Mouse (Mus musculus) intestine, postnatal 0 days (tissue): ENCODE data around the gene Polr3e. TPM values are rescaled to one million over a fixed set of nuclear protein-coding genes. Genes with fewer than 3 reads are reported as not detected.

Source experiments
- ATAC-seq: fragments of 200-750 bp; cut with Nextera tagmentation; 2 replicates; pipeline ENCODE4 v1.8.0; 2017; ENCODE audit warnings: mild to moderate bottlenecking, moderate TSS enrichment, moderate library complexity
- H3K27ac ChIP-seq: fragments of 300-500 bp; sonication (generic); 2 replicates; pipeline ENCODE4 v1.5.1; 2014; ENCODE audit warnings: mild to moderate bottlenecking, low read depth, low read length, moderate library complexity
- H3K27me3 ChIP-seq: fragments of 300-500 bp; sonication (generic); replicated peaks from 2 replicates; pipeline ENCODE4 v1.6.1; 2014; ENCODE audit warnings: low read length, mixed read lengths; ENCODE audit not compliant: control insufficient read depth, insufficient read depth
- H3K36me3 ChIP-seq: fragments of 300-500 bp; sonication (generic); 2 replicates; pipeline ENCODE4 v1.6.1; 2014; ENCODE audit warnings: mild to moderate bottlenecking, moderate library complexity; ENCODE audit not compliant: control insufficient read depth, insufficient read depth
- H3K4me1 ChIP-seq: fragments of 300-500 bp; sonication (generic); replicated peaks from 2 replicates; pipeline ENCODE4 v1.6.1; 2014; ENCODE audit warnings: antibody characterized with exemption, low read length, mixed read lengths; ENCODE audit not compliant: control insufficient read depth, insufficient read depth
- H3K4me2 ChIP-seq: fragments of 300-500 bp; sonication (generic); replicated peaks from 2 replicates; pipeline ENCODE4 v1.6.1; 2014; ENCODE audit warnings: low read depth, mild to moderate bottlenecking, moderate library complexity
- H3K4me3 ChIP-seq: fragments of 300-500 bp; sonication (generic); 2 replicates; pipeline ENCODE4 v1.5.1; 2014; ENCODE audit warnings: low read depth, low read length
- H3K9ac ChIP-seq: fragments of 300-500 bp; sonication (generic); 2 replicates; pipeline ENCODE4 v1.6.1; 2014; ENCODE audit warnings: mild to moderate bottlenecking, low read depth, low read length
- H3K9me3 ChIP-seq: fragments of 300-500 bp; sonication (generic); 2 replicates; pipeline ENCODE4 v1.6.1; 2016; ENCODE audit warnings: mixed run types; ENCODE audit not compliant: control insufficient read depth
- CTCF ChIP-seq: sonication (generic); IDR thresholded peaks from 2 replicates; pipeline ENCODE4 v1.5.1; 2016; ENCODE audit warnings: low read depth, mild to moderate bottlenecking, control low read depth, antibody characterized with exemption, moderate library complexity
- WGBS: fragments of 180-500 bp; shearing (Covaris S2); extraction: QIAGEN DNeasy Blood & Tissue Kit; methylation state at CpG from one replicate; pipeline ENCODE4 v1.1.7; 2014; 5-methylcytosine and 5-hydroxymethylcytosine counted together
- polyA plus RNA-seq: library from polyadenylated mRNA; unstranded; fragments of >200 nt; fragmentation: Nextera tagmentation; extraction: Ambion mirVana; gene quantifications from 2 replicates; pipeline ENCODE4 v1.2.1, GENCODE M21; 2015

Polr3e gene
- polyA plus RNA-seq, 1 experiment from 2014 or later = 18.3 TPM

DNA sequence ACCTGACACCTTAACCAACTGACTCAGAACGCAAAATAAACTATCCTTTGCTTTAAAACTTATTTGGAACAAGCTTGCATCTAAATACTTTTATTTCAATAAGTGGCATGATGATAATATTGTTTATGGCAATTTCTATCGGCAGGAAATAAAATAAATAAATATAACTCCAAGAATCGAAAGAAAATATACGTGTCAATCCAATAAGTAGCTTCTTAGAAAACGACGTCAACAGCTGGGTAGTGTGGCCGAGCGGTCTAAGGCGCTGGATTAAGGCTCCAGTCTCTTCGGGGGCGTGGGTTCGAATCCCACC, 309 bp upstream of the Polr3e start:
- Histone ChIP-seq H3K9me3 (no peaks in the 10 kb centered on the region), H3K4me2 (peak overlapping the region; percentile 87), H3K36me3 (no peaks in the 10 kb centered on the region), H3K4me1 (no peaks in the 10 kb centered on the region), H3K27ac (no peak overlapping the region), H3K4me3 (peak overlapping the region; percentile 97), H3K27me3 (no peaks in the 10 kb centered on the region), H3K9ac (no peak overlapping the region)
- ATAC-seq = no peak
- 4% methylated on average over 12 of the region's 12 CpGs for WGBS
- TF ChIP-seq CTCF = no peak

DNA sequence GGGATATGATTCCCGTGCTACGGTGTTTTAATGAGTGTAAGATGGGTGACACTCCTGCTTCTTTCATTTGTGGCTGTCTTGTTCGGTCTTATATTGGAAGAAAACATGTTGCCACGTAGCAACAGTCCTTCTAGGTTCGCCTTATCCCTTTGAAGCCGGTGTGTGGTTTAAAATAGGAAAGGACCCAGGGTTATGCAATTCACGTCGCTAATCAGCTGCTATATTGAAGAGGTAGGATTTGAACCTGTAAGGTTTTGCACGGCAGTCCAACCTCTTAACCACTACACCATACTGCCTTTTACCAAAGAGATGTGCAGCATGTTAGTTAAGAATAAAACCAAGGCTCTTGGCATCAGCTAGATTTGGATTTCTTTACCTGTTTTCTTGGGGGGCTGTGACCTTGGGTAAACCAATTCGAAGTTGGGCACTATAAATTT, 1.0 kb downstream of the Polr3e start:
- peak; percentile 62 for ATAC-seq
- H3K9ac ChIP-seq = peak overlapping the region; percentile 89
- H3K27me3 ChIP-seq = no peaks in the 10 kb centered on the region
- no peaks in the 10 kb centered on the region for H3K4me1 ChIP-seq
- H3K4me3 ChIP-seq = peak overlapping the region; percentile 97
- no peak for TF ChIP-seq CTCF
- peak overlapping the region; percentile 87 for H3K4me2 ChIP-seq
- H3K36me3 ChIP-seq = 0 out of 2 replicates have a peak, but pooled peaks cover 11% of the 10 kb centered on the region
- 5% methylated on average over 10 of the region's 10 CpGs for WGBS
- H3K27ac ChIP-seq = 0 out of 2 replicates have a peak overlapping the region, but pooled peaks have one; percentile 46
- H3K9me3 ChIP-seq = no peaks in the 10 kb centered on the region

DNA sequence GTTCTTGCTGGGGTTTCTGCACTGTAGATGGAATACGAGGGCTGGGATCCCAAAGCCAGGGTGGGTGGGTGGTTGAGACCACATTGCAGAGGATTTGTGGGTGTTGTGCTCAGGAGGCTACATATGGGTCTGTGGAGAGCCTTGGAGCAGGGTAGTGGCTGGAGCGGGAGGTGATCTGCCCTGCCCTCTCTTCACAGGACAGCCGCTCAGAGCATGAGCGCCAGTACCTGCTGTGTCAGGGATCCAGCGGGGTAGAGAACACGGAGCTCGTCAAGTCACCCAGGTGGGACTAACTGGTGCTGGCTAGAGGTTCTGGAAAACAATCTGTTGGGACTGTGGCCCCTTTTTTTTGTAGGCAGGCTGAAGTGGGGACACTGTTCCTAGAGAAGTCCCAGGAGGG, 15.6 kb downstream of the Polr3e start:
- Histone ChIP-seq H3K9ac (no peak overlapping the region), H3K4me1 (no peaks in the 10 kb centered on the region), H3K27me3 (no peaks in the 10 kb centered on the region), H3K4me2 (no peak overlapping the region), H3K36me3 (peaks cover 89% of the 10 kb centered on the region), H3K4me3 (no peak overlapping the region), H3K9me3 (no peaks in the 10 kb centered on the region), H3K27ac (no peak overlapping the region; the same call in 1 of the 2 replicates)
- TF ChIP-seq CTCF = no peak
- no peak for ATAC-seq
- 90% methylated on average over 7 of the region's 7 CpGs for WGBS

DNA sequence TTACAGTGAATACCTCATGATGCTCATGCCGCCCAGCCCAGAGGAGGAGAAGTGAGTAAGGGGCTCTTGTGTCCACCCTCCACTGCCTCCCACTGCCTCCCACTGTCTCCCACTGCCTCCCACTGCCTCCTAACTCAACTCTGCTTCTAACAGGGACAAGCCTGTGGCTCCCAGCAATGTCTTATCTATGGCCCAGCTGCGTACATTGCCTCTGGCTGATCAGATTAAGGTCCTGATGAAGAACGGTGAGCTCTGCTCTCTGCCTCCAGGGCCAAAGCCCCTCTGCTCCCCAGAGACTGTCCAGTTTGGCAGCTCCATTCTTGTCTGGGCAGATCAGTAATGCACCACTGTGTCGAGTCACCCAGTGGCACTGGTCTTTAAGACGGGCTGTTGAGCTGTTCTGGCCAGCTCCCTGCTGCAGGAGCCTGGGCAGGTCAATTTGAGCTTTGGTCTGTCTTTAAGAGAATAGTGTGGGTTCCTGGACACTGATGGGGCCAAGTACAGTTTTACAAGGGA, 16.2 kb downstream of the Polr3e start:
- no peak for ATAC-seq
- Histone ChIP-seq H3K36me3 (peaks cover 89% of the 10 kb centered on the region), H3K27me3 (no peaks in the 10 kb centered on the region), H3K9me3 (no peaks in the 10 kb centered on the region), H3K4me1 (no peaks in the 10 kb centered on the region), H3K4me3 (no peak overlapping the region), H3K9ac (no peak overlapping the region), H3K27ac (no peak overlapping the region), H3K4me2 (no peak overlapping the region)
- WGBS = 66% methylated on average over 4 of the region's 5 CpGs
- TF ChIP-seq CTCF = no peak

DNA sequence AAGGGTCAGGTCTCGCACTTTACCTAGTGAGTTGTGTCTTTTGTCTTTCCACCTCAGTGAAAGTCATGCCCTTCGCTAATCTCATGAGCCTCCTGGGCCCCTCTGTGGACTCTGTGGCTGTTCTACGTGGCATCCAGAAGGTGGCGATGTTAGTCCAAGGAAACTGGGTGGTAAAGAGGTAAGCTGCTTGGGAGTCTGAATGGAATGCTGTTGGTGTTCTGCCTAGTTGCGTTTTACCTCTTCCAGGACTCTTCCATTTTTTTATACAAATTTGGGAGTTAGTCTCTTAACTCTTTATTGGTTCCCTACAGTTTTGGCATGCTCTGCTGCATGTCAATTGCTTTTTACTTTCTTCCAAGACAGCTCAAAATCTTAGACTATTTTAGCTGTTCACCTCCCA, 17.2 kb downstream of the Polr3e start:
- Histone ChIP-seq H3K4me3 (no peak overlapping the region), H3K36me3 (peaks cover 89% of the 10 kb centered on the region), H3K27me3 (no peaks in the 10 kb centered on the region), H3K9ac (no peak overlapping the region), H3K4me1 (no peaks in the 10 kb centered on the region), H3K9me3 (no peaks in the 10 kb centered on the region), H3K4me2 (no peak overlapping the region), H3K27ac (no peak overlapping the region)
- TF ChIP-seq CTCF = peak; percentile 90
- no peak for ATAC-seq
- WGBS = 21% methylated on average over 5 of the region's 5 CpGs

DNA sequence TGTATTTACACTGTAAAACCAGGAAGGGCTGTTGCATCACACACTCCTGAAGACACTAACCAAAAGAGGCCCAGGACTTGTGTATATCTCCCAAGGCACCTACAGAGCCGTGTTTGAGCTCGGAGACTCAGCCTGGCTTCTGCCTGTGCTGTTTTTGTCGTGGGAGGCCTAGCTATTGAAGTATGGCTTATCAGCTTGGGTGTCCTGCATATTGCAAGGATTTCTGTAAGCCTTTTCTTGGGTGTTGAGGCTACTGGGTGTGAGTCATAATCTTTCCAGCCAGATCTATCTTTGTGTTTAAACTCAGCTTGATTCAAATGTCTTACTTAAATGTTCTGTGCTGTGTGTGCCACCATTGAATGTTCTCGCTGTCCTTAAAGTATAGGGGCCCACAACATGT, 19.0 kb downstream of the Polr3e start:
- no peak overlapping the region for H3K4me2 ChIP-seq
- H3K27me3 ChIP-seq = no peaks in the 10 kb centered on the region
- H3K9me3 ChIP-seq = no peaks in the 10 kb centered on the region
- H3K27ac ChIP-seq = no peak overlapping the region
- H3K9ac ChIP-seq = no peak overlapping the region
- H3K4me3 ChIP-seq = no peak overlapping the region
- 72% methylated on average over 4 of the region's 4 CpGs for WGBS
- no peaks in the 10 kb centered on the region for H3K4me1 ChIP-seq
- H3K36me3 ChIP-seq = peaks cover 88% of the 10 kb centered on the region
- no peak for TF ChIP-seq CTCF
- no peak for ATAC-seq

DNA sequence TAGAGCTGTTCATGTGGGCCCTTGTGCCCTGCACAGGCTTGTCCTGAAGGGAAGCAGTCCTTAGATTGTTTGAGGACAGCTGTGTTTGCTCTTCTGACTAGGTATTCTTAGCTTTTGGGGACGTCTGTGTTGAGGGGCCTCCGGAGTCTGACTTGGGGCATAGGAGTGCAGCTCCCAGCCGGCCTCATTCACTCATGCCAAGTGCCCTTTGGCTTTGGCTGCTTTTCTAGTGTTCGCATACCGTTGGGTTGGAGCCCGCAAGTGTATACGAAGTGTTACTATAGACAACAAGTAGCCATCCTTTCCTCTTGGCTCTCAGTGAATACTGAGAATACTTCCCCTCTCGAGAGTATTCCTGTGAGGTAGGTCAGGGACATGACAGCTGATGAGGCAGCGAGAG, 20.7 kb downstream of the Polr3e start:
- Histone ChIP-seq H3K4me3 (no peak overlapping the region), H3K36me3 (peaks cover 82% of the 10 kb centered on the region), H3K9ac (no peak overlapping the region), H3K27ac (no peak overlapping the region), H3K4me1 (no peaks in the 10 kb centered on the region), H3K4me2 (no peak overlapping the region), H3K27me3 (no peaks in the 10 kb centered on the region), H3K9me3 (no peaks in the 10 kb centered on the region)
- no peak for ATAC-seq
- WGBS = 78% methylated on average over 9 of the region's 9 CpGs
- no peak for TF ChIP-seq CTCF
